ENCODE assay signal across 12 mouse cellular contexts in the genomic region with DNA sequence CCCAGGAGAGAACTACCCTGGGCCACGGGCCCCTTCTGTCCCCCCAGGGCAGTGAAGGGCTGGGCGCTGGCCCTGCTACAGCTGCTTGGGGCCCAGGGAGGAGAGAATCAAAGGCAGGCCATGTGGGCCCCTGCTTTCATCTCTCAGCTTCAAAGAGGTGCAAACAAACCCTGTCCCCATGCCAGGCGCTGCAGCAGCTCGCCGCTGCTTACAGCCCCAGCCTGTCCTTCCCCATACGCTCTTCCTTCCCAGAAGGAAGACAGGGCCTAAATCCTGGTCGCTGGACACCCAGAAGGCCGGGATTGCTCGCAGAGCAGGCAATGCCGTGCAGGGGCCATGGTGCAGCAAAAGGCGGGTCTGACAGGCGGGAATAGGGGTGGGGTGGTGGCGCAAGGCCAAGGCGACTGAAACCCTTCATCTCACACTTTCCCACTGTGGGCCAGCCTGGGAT. TPM values are rescaled to one million over a fixed set of nuclear protein-coding genes. Genes with fewer than 3 reads are reported as not detected.
A peak's percentile ranks its signal among the peaks of the same experiment; 100 is the strongest.
DNase-seq lines count a peak whose midpoint lies in the region; ATAC-seq and TF ChIP-seq lines count a peak whose summit lies in the region.
"Had no signal": no experiment of that assay in that cellular context is flagged by ENCODE, and none has a peak within 500 bp of the region (broad histone marks: within the 10 kb centered on the region; RNA-seq: fewer than 3 reads in every experiment).

No protein-coding gene starts in this region.

- no peak for TF ChIP-seq EP300 in heart, postnatal 0 days (IDR thresholded peaks at IDR 0.05; ENCODE audit: low read depth)

- 34% methylated on average over 14 of the region's 14 CpGs for WGBS in heart, postnatal 0 days
- WGBS in neural tube, embryonic 11.5 days = 23% methylated on average over 14 of the region's 14 CpGs
- WGBS in neural tube, embryonic 15.5 days = 21% methylated on average over 14 of the region's 14 CpGs
- WGBS in forebrain, embryonic 15.5 days = 22% methylated on average over 14 of the region's 14 CpGs
- WGBS in stomach, embryonic 15.5 days = 26% methylated on average over 14 of the region's 14 CpGs

- no peak overlapping the region for H3K4me3 ChIP-seq in heart, postnatal 0 days (ENCODE audit: low read depth, low read length)
- H3K4me3 ChIP-seq in neural tube, embryonic 11.5 days (ENCODE audit: low read depth, low read length) = no peak overlapping the region
- no peak overlapping the region for H3K4me3 ChIP-seq in neural tube, embryonic 15.5 days (replicated peaks)
- H3K4me3 ChIP-seq in forebrain, embryonic 15.5 days = no peak overlapping the region
- no peak overlapping the region for H3K4me3 ChIP-seq in stomach, embryonic 15.5 days (replicated peaks)
- H3K4me3 ChIP-seq: gastrocnemius, adult 2 months had no signal

- no peaks in the 10 kb centered on the region for H3K4me1 ChIP-seq in heart, postnatal 0 days (ENCODE audit: control insufficient read depth, insufficient read depth)
- 0 out of 2 replicates have a peak, but pooled peaks cover 6% of the 10 kb centered on the region for H3K4me1 ChIP-seq in neural tube, embryonic 11.5 days (ENCODE audit: control insufficient read depth, insufficient read depth, low read length)
- 0 out of 2 replicates have a peak, but pooled peaks cover under 1% of the 10 kb centered on the region for H3K4me1 ChIP-seq in neural tube, embryonic 15.5 days
- H3K4me1 ChIP-seq in forebrain, embryonic 15.5 days = peaks cover 10% of the 10 kb centered on the region
- peaks cover 10% of the 10 kb centered on the region for H3K4me1 ChIP-seq in stomach, embryonic 15.5 days

- H3K27ac ChIP-seq in heart, postnatal 0 days (ENCODE audit: low read depth) = no peak overlapping the region
- H3K27ac ChIP-seq in neural tube, embryonic 11.5 days (ENCODE audit: low read depth, low read length) = no peak overlapping the region
- H3K27ac ChIP-seq in neural tube, embryonic 15.5 days (replicated peaks) = no peak overlapping the region
- no peak overlapping the region for H3K27ac ChIP-seq in forebrain, embryonic 15.5 days (replicated peaks)
- H3K27ac ChIP-seq in stomach, embryonic 15.5 days = peak overlapping the region; percentile 5; the same call in 1 of the 2 replicates
- H3K27ac ChIP-seq: gastrocnemius, adult 2 months had no signal

- ATAC-seq in heart, postnatal 0 days (ENCODE audit: insufficient read depth, low read depth) = no peak
- ATAC-seq in neural tube, embryonic 11.5 days (ENCODE audit: insufficient read depth, low FRiP score, low TSS enrichment) = no peak
- no peak for ATAC-seq in neural tube, embryonic 15.5 days (ENCODE audit: low FRiP score)
- ATAC-seq in forebrain, embryonic 15.5 days (replicated peaks) = peak; percentile 51
- ATAC-seq in stomach, embryonic 15.5 days (ENCODE audit: insufficient read depth, low FRiP score, low read depth) = peak; percentile 48

- H3K36me3 ChIP-seq in heart, postnatal 0 days (replicated peaks; ENCODE audit: control insufficient read depth, insufficient read depth, low read length) = no peaks in the 10 kb centered on the region
- no peaks in the 10 kb centered on the region for H3K36me3 ChIP-seq in neural tube, embryonic 11.5 days (ENCODE audit: control insufficient read depth, insufficient read depth, low read length)
- no peaks in the 10 kb centered on the region for H3K36me3 ChIP-seq in neural tube, embryonic 15.5 days
- H3K36me3 ChIP-seq in forebrain, embryonic 15.5 days = no peaks in the 10 kb centered on the region
- H3K36me3 ChIP-seq in stomach, embryonic 15.5 days = no peaks in the 10 kb centered on the region

- H3K9ac ChIP-seq in heart, postnatal 0 days (replicated peaks; ENCODE audit: low read depth, low read length) = 0 out of 2 replicates have a peak overlapping the region, but pooled peaks have one; percentile 1
- H3K9ac ChIP-seq in neural tube, embryonic 11.5 days (ENCODE audit: low read length) = peak overlapping the region; percentile 24; the same call in 1 of the 2 replicates
- H3K9ac ChIP-seq in neural tube, embryonic 15.5 days (replicated peaks) = no peak overlapping the region
- H3K9ac ChIP-seq in forebrain, embryonic 15.5 days (replicated peaks) = no peak overlapping the region
- no peak overlapping the region for H3K9ac ChIP-seq in stomach, embryonic 15.5 days

- H3K27me3 ChIP-seq in heart, postnatal 0 days (ENCODE audit: control insufficient read depth, insufficient read depth, low read length) = no peaks in the 10 kb centered on the region
- H3K27me3 ChIP-seq in neural tube, embryonic 11.5 days (ENCODE audit: control insufficient read depth, insufficient read depth, low read length) = no peaks in the 10 kb centered on the region
- no peaks in the 10 kb centered on the region; the same call in none of the 2 replicates for H3K27me3 ChIP-seq in neural tube, embryonic 15.5 days (replicated peaks)
- no peaks in the 10 kb centered on the region for H3K27me3 ChIP-seq in forebrain, embryonic 15.5 days
- H3K27me3 ChIP-seq in stomach, embryonic 15.5 days (replicated peaks) = no peaks in the 10 kb centered on the region

- intact Hi-C loops in heart, postnatal 25 days (cut with DNase I) = no loop called here

- DNase-seq in heart, postnatal 0 days (ENCODE audit: low spot score) = no peak
- DNase-seq in heart, postnatal 25 days (ENCODE audit: low spot score) = no peak
- DNase-seq in neural tube, embryonic 11.5 days (ENCODE audit: low spot score) = no peak
- no peak for DNase-seq in right cerebral cortex, postnatal 14 days
- DNase-seq in liver = no peak
- DNase-seq: gastrocnemius, adult 2 months; kidney, adult 9 months had no signal

- H3K4me2 ChIP-seq in heart, postnatal 0 days (ENCODE audit: low read depth, low read length) = no peak overlapping the region
- no peak overlapping the region for H3K4me2 ChIP-seq in neural tube, embryonic 11.5 days (ENCODE audit: low read depth)
- H3K4me2 ChIP-seq in neural tube, embryonic 15.5 days = no peak overlapping the region
- H3K4me2 ChIP-seq in forebrain, embryonic 15.5 days (replicated peaks) = peak overlapping the region; percentile 19
- no peak overlapping the region for H3K4me2 ChIP-seq in stomach, embryonic 15.5 days

- TF ChIP-seq CTCF in heart, postnatal 0 days (IDR thresholded peaks at IDR 0.05; ENCODE audit: low read depth) = no peak

- no peaks in the 10 kb centered on the region for H3K9me3 ChIP-seq in heart, postnatal 0 days (replicated peaks; ENCODE audit: control insufficient read depth, low read length)
- no peaks in the 10 kb centered on the region for H3K9me3 ChIP-seq in neural tube, embryonic 11.5 days (ENCODE audit: control insufficient read depth, low read length)
- H3K9me3 ChIP-seq in neural tube, embryonic 15.5 days (replicated peaks) = no peaks in the 10 kb centered on the region
- H3K9me3 ChIP-seq in forebrain, embryonic 15.5 days = no peaks in the 10 kb centered on the region
- no peaks in the 10 kb centered on the region for H3K9me3 ChIP-seq in stomach, embryonic 15.5 days

RNA-seq across cellular contexts. Expression of gene Gm572, which starts 43.4 kb away (rescaled TPM):
- total RNA-seq in heart, postnatal 0 days (2014; rRNA removed; ENCODE audit: low replicate concordance) = 0.15 and 1.0 TPM in 2 replicates
- polyA plus RNA-seq in heart, postnatal 0 days (2015; fragmentation: Nextera tagmentation; extraction: Ambion mirVana) = 0.36 and 0.70 TPM in 2 replicates
- 1 to 10 TPM; 4.9 to 5.3 TPM for total RNA-seq in heart, postnatal 25 days (2021)
- not detected in 2 replicates for polyA plus RNA-seq in neural tube, embryonic 11.5 days (2014; fragmentation: Nextera tagmentation; extraction: Ambion mirVana)
- polyA plus RNA-seq in neural tube, embryonic 15.5 days (2015; fragmentation: Nextera tagmentation; extraction: Ambion mirVana) = not detected in 2 replicates
- not detected in 2 replicates for polyA plus RNA-seq in forebrain, embryonic 15.5 days (2015; fragmentation: Nextera tagmentation; extraction: Ambion mirVana)
- 0.09 TPM in 2 replicates for polyA plus RNA-seq in stomach, embryonic 15.5 days (2015; fragmentation: Nextera tagmentation; extraction: Ambion mirVana)
- total RNA-seq: megakaryocyte progenitor cell, adult 5-6 weeks had no signal
- polyA plus RNA-seq: cortical plate, adult 2 months had no signal

RNA-seq across cellular contexts. Expression of gene Tardbp, which starts 59.7 kb away (rescaled TPM):
- total RNA-seq in heart, postnatal 0 days (2014; rRNA removed; ENCODE audit: low replicate concordance) = 69.0 and 89.9 TPM in 2 replicates
- polyA plus RNA-seq in heart, postnatal 0 days (2015; fragmentation: Nextera tagmentation; extraction: Ambion mirVana) = 93.5 and 100 TPM in 2 replicates
- 100 to 1,000 TPM; 123 to 135 TPM for total RNA-seq in heart, postnatal 25 days (2021)
- polyA plus RNA-seq in neural tube, embryonic 11.5 days (2014; fragmentation: Nextera tagmentation; extraction: Ambion mirVana) = 179 and 211 TPM in 2 replicates
- 155 and 196 TPM in 2 replicates for polyA plus RNA-seq in neural tube, embryonic 15.5 days (2015; fragmentation: Nextera tagmentation; extraction: Ambion mirVana)
- polyA plus RNA-seq in forebrain, embryonic 15.5 days (2015; fragmentation: Nextera tagmentation; extraction: Ambion mirVana) = 272 and 274 TPM in 2 replicates
- polyA plus RNA-seq in stomach, embryonic 15.5 days (2015; fragmentation: Nextera tagmentation; extraction: Ambion mirVana) = 306 and 317 TPM in 2 replicates

Comparison
In these comparisons a context has a peak if more than half of its experiments do, and no peak if none do; other contexts are left out.
1. H3K9ac ChIP-seq: peak in heart, postnatal 0 days (single experiment) and neural tube, embryonic 11.5 days (single experiment); none in neural tube, embryonic 15.5 days (single experiment), forebrain, embryonic 15.5 days (single experiment) and stomach, embryonic 15.5 days (single experiment).
2. ATAC-seq: peak in forebrain, embryonic 15.5 days (single experiment) and stomach, embryonic 15.5 days (single experiment); none in heart, postnatal 0 days (single experiment), neural tube, embryonic 11.5 days (single experiment) and neural tube, embryonic 15.5 days (single experiment).